Mouse (Mus musculus) embryonic stem cell, embryonic (primary cell): Measurements from ENCODE around the gene Ces1e.

Experiments
- CTCF ChIA-PET, 4 experiments: fragments of 300-600 bp in 2 of 4; fragments of 350-600 bp in 2 of 4; sonication (Branson Sonifier 250); formaldehyde crosslinking; loops; one replicate each; lab custom pipeline; 2022; ENCODE audit warnings: inconsistent platforms in 2 of 4; lab: Charles Lee
- POLR2A ChIA-PET, 4 experiments: fragments of 300-600 bp in 2 of 4; fragments of 350-600 bp in 2 of 4; sonication (Branson Sonifier 250); formaldehyde crosslinking; loops; one replicate each; lab custom pipeline; 2022; ENCODE audit warnings: antibody characterized with exemption in 4 of 4, inconsistent platforms in 1 of 4; lab: Charles Lee

Gene Ces1e

DNA sequence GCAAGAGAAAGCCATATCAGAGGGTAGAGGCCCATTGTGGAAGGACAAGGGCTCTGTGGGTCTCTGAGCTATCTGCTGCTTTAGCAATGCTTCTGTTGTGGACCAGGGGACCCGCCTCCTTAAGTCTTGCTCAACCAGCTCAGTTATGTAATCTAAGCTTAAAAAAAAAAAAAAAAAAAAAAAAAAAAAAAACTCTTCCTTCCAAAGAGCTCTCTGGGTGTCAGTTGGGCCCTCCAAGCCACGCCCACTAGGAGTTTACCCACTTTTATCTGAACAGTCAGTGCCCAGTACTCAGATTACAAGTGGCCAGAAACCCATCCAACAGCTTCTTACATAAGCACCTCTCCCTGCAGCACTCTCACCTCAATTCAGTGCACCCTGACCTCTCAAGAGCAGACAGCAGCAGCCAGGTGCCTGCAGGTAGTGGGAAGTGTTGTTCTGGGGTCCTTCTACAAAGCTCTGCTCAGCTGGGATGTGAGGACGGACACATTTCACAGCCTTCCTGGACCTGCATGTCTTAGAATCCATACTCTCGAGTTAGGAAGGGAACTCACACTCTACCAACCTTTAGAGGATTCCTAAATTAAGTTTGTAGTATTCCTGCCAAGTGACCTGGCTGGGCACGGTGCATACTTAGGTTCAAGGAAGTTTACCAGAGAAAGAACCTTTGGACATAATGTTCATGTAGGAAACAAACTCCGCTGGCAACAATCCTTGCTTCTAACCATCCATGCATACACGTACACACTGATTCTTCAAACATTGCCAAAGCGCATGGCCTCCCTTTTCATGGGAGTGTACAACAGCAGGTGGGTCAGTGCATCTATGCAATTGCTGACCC lies 31.5 kb downstream of the Ces1e start, which contains the start of gene Ces1d:
Ces1d (minus strand) TSS at position 154 of the 841 bp plus-strand sequence.
- POLR2A ChIA-PET: interaction anchor here in 1 of 4 experiments (0.6 kb wide), 1 partner anchor 1187 kb away, joined by 6 read pairs; no protein-coding TSS in a partner anchor

DNA sequence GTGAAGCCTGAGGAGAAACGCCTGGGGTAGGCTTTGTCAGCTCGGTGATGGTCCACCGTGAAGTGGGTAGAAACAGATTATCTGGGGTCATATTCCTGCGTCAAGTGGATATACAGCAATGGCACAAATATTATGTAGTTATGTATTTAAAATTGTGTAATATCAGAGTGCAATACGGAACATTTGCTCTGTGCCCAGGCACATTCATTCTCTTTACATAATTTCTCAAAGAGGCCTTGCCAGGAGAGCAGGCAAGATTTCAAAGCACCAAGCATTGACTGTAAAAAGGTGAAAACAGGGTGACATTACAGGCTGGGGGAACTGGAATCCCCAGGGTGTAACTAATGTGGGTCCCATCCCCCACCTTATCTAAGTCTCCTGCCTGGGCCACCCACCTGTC lies 33.0 kb downstream of the Ces1e start:
- ChIA-PET POLR2A (no interaction called here), CTCF (no interaction called here)

More for the DNA sequence above, 31.5 kb downstream of the Ces1e start, which contains the start of gene Ces1d:
- CTCF ChIA-PET: interaction anchor here in 3 of 4 experiments (0.5 to 0.6 kb wide), 6 partner anchors 107 to 1617 kb away, joined by 3 to 8 read pairs (median 3); no protein-coding TSS in a partner anchor

DNA sequence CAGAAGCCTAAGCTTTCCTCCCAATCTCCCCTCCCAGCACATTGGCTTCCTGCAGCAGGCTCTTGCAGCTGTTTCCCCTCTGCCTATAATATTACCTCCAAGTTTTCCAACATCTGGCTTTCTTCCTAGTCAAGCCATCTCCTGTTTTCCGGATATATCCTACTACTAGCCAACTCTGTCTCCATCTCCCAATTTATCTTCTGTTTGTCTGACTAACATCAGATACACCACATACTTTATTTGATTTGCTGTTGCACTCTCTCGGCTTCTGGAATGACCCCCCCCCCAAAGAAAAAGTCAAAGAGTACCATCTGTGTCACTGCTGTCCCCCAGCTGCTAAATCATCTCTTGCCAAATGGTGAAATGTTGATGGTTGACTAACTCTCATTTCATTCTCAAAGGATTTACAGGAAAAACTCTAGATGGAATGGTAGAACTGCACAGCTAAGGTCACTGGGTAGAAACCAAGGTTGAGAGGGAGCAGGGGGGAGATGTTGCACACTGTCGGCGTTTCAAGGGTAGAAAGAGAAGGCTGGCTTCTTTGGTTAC lies 48.8 kb downstream of the Ces1e start:
- CTCF ChIA-PET: interaction anchor here in 1 of 4 experiments (0.7 kb wide), 1 partner anchor 168 kb away, joined by 4 read pairs; no protein-coding TSS in a partner anchor
- POLR2A ChIA-PET: no interaction called here

DNA sequence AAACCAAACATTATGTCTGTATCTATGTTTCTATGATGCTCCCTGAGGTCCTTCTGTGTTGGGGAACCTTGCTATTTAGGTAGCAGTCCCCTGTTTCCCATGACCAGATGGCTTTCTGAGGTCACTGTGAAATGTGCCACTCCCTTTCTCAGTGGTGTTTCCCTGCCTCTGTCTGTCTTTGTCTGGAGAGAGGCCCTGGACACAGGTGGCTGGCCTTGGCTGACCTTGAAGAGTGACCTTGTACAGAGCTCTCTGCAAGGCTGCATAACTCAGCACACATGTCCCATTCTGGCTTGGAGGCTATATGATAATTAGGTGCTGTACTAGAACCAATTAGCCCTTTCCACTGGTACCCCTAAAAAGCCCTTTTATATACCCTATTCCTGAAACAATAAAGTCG lies 52.8 kb downstream of the Ces1e start:
- ChIA-PET CTCF (no interaction called here), POLR2A (interaction anchor here in 2 of 4 experiments (0.6 to 1.3 kb wide), 3 partner anchors 265 to 1010 kb away, joined by 3 to 4 read pairs (median 3); no protein-coding TSS in a partner anchor)

DNA sequence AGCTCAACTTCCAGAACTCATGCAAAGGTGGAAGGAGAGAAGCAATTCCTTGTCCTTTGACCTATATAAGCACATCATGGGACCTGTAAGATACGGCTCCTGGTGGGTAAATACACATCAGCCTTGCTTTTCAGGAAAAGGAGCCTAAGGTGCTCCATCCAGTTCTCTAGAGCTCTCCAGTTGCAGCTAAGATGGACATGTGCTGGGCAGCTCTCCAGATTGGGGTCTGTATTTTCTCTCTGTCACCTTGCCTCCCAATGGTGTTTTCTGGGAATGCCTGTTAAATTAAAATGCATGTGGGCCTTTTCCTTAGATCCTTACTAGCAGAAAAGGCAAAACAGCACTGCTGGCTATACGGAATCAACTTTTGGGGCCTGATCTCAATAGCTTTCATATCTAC lies 54.9 kb downstream of the Ces1e start:
- ChIA-PET POLR2A (no interaction called here), CTCF (no interaction called here)

DNA sequence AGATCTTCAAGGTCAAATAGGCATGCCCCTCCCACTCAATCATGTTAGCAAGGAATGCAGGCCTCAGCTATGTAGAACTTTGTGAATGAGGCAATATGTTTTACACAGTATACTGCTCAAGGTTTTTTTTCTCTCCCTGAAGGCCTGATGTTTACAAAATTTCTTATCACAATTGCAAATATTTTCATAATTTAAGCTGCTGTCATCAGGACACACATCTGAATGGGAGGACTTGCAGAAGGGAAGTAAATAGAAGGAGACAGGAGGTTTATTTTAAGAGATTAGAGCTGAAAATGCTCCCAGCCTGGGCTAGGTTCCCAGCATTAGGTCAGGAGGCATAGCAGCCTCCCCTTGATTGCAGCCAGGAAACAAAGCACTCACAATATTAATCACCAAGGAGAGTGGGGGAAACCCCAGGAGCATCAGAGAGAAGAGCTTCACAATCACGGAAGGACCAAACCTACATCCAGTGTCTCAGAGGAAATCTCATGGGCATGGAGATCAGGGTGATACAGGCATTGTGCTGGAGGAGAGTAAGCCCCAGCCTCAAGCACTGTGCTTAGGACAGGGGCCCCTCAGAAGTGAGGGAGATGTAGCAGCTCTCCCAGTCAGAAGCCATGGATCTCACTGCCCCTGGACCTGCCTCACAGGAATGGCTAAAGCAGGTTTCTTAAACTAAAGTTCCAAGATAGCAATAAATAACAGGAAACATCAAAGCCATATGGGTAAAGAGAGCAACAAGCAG lies 57.4 kb downstream of the Ces1e start:
- CTCF ChIA-PET: interaction anchor here in 1 of 4 experiments (0.5 kb wide), 1 partner anchor 226 kb away, joined by 3 read pairs; no protein-coding TSS in a partner anchor
- POLR2A ChIA-PET: no interaction called here

DNA sequence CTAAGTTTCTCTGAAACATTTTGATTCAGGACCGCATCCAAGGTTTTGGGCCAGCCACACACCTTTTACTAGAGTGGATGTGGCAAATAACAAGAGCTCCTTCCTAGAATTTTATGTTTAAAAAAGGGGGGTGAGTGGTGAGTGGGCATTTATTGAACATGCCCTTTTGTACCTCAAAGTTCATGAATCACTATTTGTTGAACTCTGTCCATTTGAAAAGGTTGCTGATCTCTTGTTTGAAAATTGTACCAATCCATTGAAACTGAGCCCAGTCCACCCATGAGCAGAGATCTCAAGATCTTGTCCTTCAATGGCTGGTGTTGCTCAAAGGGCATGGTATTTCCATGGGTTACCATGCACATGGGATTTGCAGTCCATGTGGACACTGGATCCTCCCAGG lies 66.1 kb downstream of the Ces1e start:
- POLR2A ChIA-PET: no interaction called here
- CTCF ChIA-PET: no interaction called here

DNA sequence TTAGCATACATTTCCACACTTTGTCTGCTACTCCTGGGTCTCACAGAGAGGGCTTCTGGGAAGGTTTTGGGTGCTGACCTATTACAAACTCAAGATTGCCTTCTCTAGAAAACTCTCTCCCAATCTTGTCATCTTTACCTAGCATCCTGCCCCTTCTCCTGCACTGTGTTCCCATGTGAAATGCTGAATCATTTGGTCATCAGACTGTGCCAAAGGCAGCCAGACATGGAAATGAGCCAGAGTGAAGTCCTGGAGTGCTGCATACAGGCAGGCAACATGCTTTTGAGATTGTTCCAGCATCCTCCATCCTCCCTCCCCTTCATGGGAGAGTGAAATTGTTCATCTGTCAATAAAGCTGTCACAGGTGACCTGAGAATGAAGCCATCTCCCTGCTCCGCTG lies 78.0 kb downstream of the Ces1e start:
- POLR2A ChIA-PET: interaction anchor here in 1 of 4 experiments (0.6 kb wide), 1 partner anchor 350 kb away, joined by 3 read pairs; no protein-coding TSS in a partner anchor
- CTCF ChIA-PET: no interaction called here
